ENCODE assay signal across 8 mouse cellular contexts in genomic region chr17:3446191-3446950, GRCm38 (mm10).
A peak's percentile ranks its signal among the peaks of the same experiment; 100 is the strongest.
DNase-seq lines count a peak whose midpoint lies in the region; ATAC-seq and TF ChIP-seq lines count a peak whose summit lies in the region.

No protein-coding gene starts in this region.

- 38% methylated on average over 8 of the region's 8 CpGs for WGBS in heart, adult 2 months
- WGBS in heart, embryonic 10.5 days = 59% methylated on average over 8 of the region's 8 CpGs
- 51% methylated on average over 8 of the region's 8 CpGs for WGBS in heart, postnatal 0 days
- WGBS in midbrain, embryonic 16.5 days = 58% methylated on average over 8 of the region's 8 CpGs

- no peaks in the 10 kb centered on the region for H3K36me3 ChIP-seq in heart, adult 2 months (ENCODE audit: control insufficient read depth, insufficient read depth, low read length)
- H3K36me3 ChIP-seq in heart, embryonic 10.5 days = no peaks in the 10 kb centered on the region
- H3K36me3 ChIP-seq in heart, postnatal 0 days (replicated peaks; ENCODE audit: control insufficient read depth, insufficient read depth, low read length) = no peaks in the 10 kb centered on the region
- H3K36me3 ChIP-seq in midbrain, embryonic 16.5 days (ENCODE audit: control insufficient read depth, insufficient read depth, low read length) = no peaks in the 10 kb centered on the region

- no peak overlapping the region for H3K27ac ChIP-seq in heart, adult 2 months
- H3K27ac ChIP-seq in heart, embryonic 10.5 days = no peak overlapping the region
- H3K27ac ChIP-seq in heart, postnatal 0 days (ENCODE audit: low read depth) = no peak overlapping the region
- H3K27ac ChIP-seq in midbrain, embryonic 16.5 days (ENCODE audit: low read length) = no peak overlapping the region

- H3K9me3 ChIP-seq in heart, embryonic 10.5 days = no peaks in the 10 kb centered on the region
- no peaks in the 10 kb centered on the region for H3K9me3 ChIP-seq in heart, postnatal 0 days (replicated peaks; ENCODE audit: control insufficient read depth, low read length)
- no peaks in the 10 kb centered on the region for H3K9me3 ChIP-seq in midbrain, embryonic 16.5 days (replicated peaks; ENCODE audit: control insufficient read depth, low read length, poor library complexity, severe bottlenecking)

- no peak for ATAC-seq in heart, postnatal 0 days (ENCODE audit: insufficient read depth, low read depth)
- no peak; the same call in 1 of the 2 replicates for ATAC-seq in midbrain, embryonic 16.5 days

- H3K9ac ChIP-seq in heart, adult 2 months (ENCODE audit: low read depth, low read length) = no peak overlapping the region
- H3K9ac ChIP-seq in heart, postnatal 0 days (replicated peaks; ENCODE audit: low read depth, low read length) = no peak overlapping the region
- no peak overlapping the region for H3K9ac ChIP-seq in midbrain, embryonic 16.5 days (ENCODE audit: low read depth, low read length)

- TF ChIP-seq CTCF in heart, adult 2 months (IDR thresholded peaks at IDR 0.05) = peak; percentile 68
- peak; percentile 42 for TF ChIP-seq CTCF in heart, postnatal 0 days (IDR thresholded peaks at IDR 0.05; ENCODE audit: low read depth)

- DNase-seq in heart, adult 2 months = no peak
- DNase-seq in heart, embryonic 10.5 days (ENCODE audit: low spot score) = no peak
- DNase-seq in 416B (ENCODE audit: low read depth) (peak; percentile 92), R1 (ENCODE audit: low read depth, low spot score) (peak; percentile 51)
- peak; percentile 68 for DNase-seq in heart, postnatal 0 days (ENCODE audit: low spot score)
- peak; percentile 70 for DNase-seq in lung, postnatal 10 days
- no peak for DNase-seq in spleen, postnatal 4 days (ENCODE audit: low spot score in 2 of 2)

- H3K27me3 ChIP-seq in heart, adult 2 months (ENCODE audit: control insufficient read depth, insufficient read depth, low read length) = no peaks in the 10 kb centered on the region
- no peaks in the 10 kb centered on the region for H3K27me3 ChIP-seq in heart, embryonic 10.5 days (ENCODE audit: insufficient read depth, poor library complexity, severe bottlenecking)
- H3K27me3 ChIP-seq in heart, postnatal 0 days (ENCODE audit: control insufficient read depth, insufficient read depth, low read length) = no peaks in the 10 kb centered on the region
- H3K27me3 ChIP-seq in midbrain, embryonic 16.5 days (ENCODE audit: control insufficient read depth, insufficient read depth, low read depth, low read length) = no peaks in the 10 kb centered on the region

- H3K4me2 ChIP-seq in heart, postnatal 0 days (ENCODE audit: low read depth, low read length) = no peak overlapping the region
- H3K4me2 ChIP-seq in midbrain, embryonic 16.5 days (ENCODE audit: low read length) = no peak overlapping the region

- no peaks in the 10 kb centered on the region; the same call in 1 of the 2 replicates for H3K79me2 ChIP-seq in heart, adult 2 months (replicated peaks; ENCODE audit: control insufficient read depth, insufficient read depth, low read length)

- no peak for TF ChIP-seq EP300 in heart, adult 2 months (IDR thresholded peaks at IDR 0.05; ENCODE audit: insufficient read depth, low read depth, low read length)
- no peak for TF ChIP-seq EP300 in heart, postnatal 0 days (IDR thresholded peaks at IDR 0.05; ENCODE audit: low read depth)

- intact Hi-C loops in heart, adult 2 months (cut with DNase I) = loop anchor here (1.0 to 5.0 kb wide), 3 partner anchors 159 to 214 kb away; no protein-coding TSS in a partner anchor

- TF ChIP-seq POLR2A in heart, adult 2 months (IDR thresholded peaks at IDR 0.05; ENCODE audit: insufficient read depth, low read depth, low read length) = no peak

- no peak overlapping the region for H3K4me3 ChIP-seq in heart, adult 2 months
- no peak overlapping the region for H3K4me3 ChIP-seq in heart, embryonic 10.5 days
- no peak overlapping the region for H3K4me3 ChIP-seq in heart, postnatal 0 days (ENCODE audit: low read depth, low read length)
- no peak overlapping the region for H3K4me3 ChIP-seq in midbrain, embryonic 16.5 days (ENCODE audit: low read depth, low read length)

- no peaks in the 10 kb centered on the region for H3K4me1 ChIP-seq in heart, adult 2 months (ENCODE audit: control insufficient read depth, insufficient read depth, low read length)
- H3K4me1 ChIP-seq in heart, embryonic 10.5 days = no peaks in the 10 kb centered on the region; the same call in 1 of the 2 replicates
- no peaks in the 10 kb centered on the region for H3K4me1 ChIP-seq in heart, postnatal 0 days (ENCODE audit: control insufficient read depth, insufficient read depth)
- H3K4me1 ChIP-seq in midbrain, embryonic 16.5 days (ENCODE audit: control insufficient read depth, insufficient read depth, low read length) = peaks cover 8% of the 10 kb centered on the region; the same call in 1 of the 2 replicates

Comparison
In these comparisons a context has a peak if more than half of its experiments do, and no peak if none do; other contexts are left out.
1. DNase-seq: peak in 416B (single experiment), R1 (single experiment), heart, postnatal 0 days (single experiment) and lung, postnatal 10 days (single experiment); none in heart, adult 2 months (0 of 2), heart, embryonic 10.5 days (single experiment) and spleen, postnatal 4 days (0 of 2).